ENCODE assay signal across 12 mouse cellular contexts in genomic region chr11:36443821-36444220, GRCm38 (mm10).
"Had no signal": no experiment of that assay in that cellular context is flagged by ENCODE, and none has a peak within 500 bp of the region (broad histone marks: within the 10 kb centered on the region; RNA-seq: fewer than 3 reads in every experiment).

No protein-coding gene starts in this region.

- DNase-seq: left cerebral cortex, postnatal 4 days; liver; liver, embryonic 13.5 days; liver, postnatal 0 days; lung, adult 18-20 months; lung, adult 2 months; lung, embryonic 14.5 days; lung, postnatal 10 days; lung, postnatal 14 days; lung, postnatal 36 days; lung, postnatal 4 days; midbrain, embryonic 14.5 days had no signal
